ENCODE assay signal across 8 mouse cellular contexts in the genomic region with DNA sequence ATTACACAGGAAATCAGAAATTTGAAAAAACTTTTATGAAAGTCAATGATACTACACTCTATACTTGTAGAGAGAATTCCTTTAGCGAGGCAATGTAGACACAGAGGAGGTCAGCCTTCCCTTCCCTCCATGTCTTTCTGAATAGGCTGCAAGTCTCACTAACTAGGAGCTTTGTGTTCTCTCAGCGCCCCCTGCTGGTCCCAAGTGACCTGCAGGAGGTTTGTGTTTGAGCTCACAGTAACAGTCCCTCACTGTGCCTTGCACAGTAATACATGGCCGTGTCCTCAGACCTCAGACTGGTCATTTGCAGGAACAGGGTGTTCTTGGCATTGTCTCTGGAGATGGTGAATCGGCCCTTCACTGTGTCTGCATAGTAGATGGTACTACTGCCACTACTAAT.
DNase-seq lines count a peak whose midpoint lies in the region; TF ChIP-seq lines count a peak whose summit lies in the region.
"Had no signal": no experiment of that assay in that cellular context is flagged by ENCODE, and none has a peak within 500 bp of the region (broad histone marks: within the 10 kb centered on the region; RNA-seq: fewer than 3 reads in every experiment).

No protein-coding gene starts in this region.

- TF ChIP-seq CTCF in layer of hippocampus, adult 2 months (conservative IDR thresholded peaks at IDR 0.05) = peak; percentile 50
- TF ChIP-seq CTCF in CH12.LX (conservative IDR thresholded peaks at IDR 0.05 in 1 of 2, IDR thresholded peaks at IDR 0.05 in 1 of 2; ENCODE audit: low read depth in 2 of 2, low read length in 2 of 2) (peak; percentile 44 to 64; a peak in 3 of 4 replicates), MEL (IDR thresholded peaks at IDR 0.05 in 2 of 3, conservative IDR thresholded peaks at IDR 0.05 in 1 of 3; ENCODE audit: control insufficient read depth in 1 of 3, insufficient read depth in 1 of 3, low read depth in 2 of 3, low read length in 3 of 3, poor library complexity in 1 of 3, severe bottlenecking in 1 of 3) (peak; percentile 31 to 55 (median 33))

- in situ Hi-C loops in CH12.LX (cut with MboI; ENCODE audit: low pct_ligation_motif_present, low pct_unique_long_range_greater_than_20kb, low sequenced_read_pairs) = no loop called here

- H3K9me3 ChIP-seq in CH12.LX (replicated peaks; ENCODE audit: low read length) (no peaks in the 10 kb centered on the region), MEL (replicated peaks; ENCODE audit: insufficient read depth, low read length) (no peaks in the 10 kb centered on the region)

- DNase-seq in layer of hippocampus, adult 2 months (ENCODE audit: low spot score in 2 of 2) = no peak
- no peak for DNase-seq in layer of hippocampus, adult 9-11 months
- DNase-seq in CH12.LX (ENCODE audit: extremely low read depth) = peak; percentile 49
- peak; percentile 14 for DNase-seq in MEL (ENCODE audit: low read depth, low spot score)
- DNase-seq in embryo, embryonic 11 days = peak; percentile 0
- DNase-seq in mesoderm, embryonic 11.5 days (ENCODE audit: low read depth, low spot score) = peak; percentile 10
- no peak for DNase-seq in heart, adult 11 months

- TF ChIP-seq POLR2A in CH12.LX (IDR thresholded peaks at IDR 0.05; ENCODE audit: low read depth, low read length) = no peak
- no peak for TF ChIP-seq POLR2A in MEL (IDR thresholded peaks at IDR 0.05; ENCODE audit: control insufficient read depth in 1 of 2, insufficient read depth in 1 of 2, low read depth in 1 of 2, low read length in 2 of 2, poor library complexity in 1 of 2)

- H3K4me2 ChIP-seq in CH12.LX (ENCODE audit: insufficient read depth, low read depth, poor library complexity, severe bottlenecking) = no peak overlapping the region
- H3K4me2 ChIP-seq: limb, embryonic 12.5 days had no signal

- peaks cover 1% of the 10 kb centered on the region for H3K27me3 ChIP-seq in CH12.LX (replicated peaks)
- H3K27me3 ChIP-seq in MEL (ENCODE audit: control insufficient read depth in 1 of 2, insufficient read depth in 2 of 2, low read length in 2 of 2) = no peaks in the 10 kb centered on the region
- H3K27me3 ChIP-seq: limb, embryonic 12.5 days had no signal

- dilution Hi-C loops in CH12.LX (cut with MboI; ENCODE audit: extremely low pct_ligation_motif_present, extremely low pct_unique_long_range_greater_than_20kb, low sequenced_read_pairs) = no loop called here

- H3K4me1 ChIP-seq in CH12.LX (ENCODE audit: control insufficient read depth in 1 of 2, insufficient read depth in 2 of 2) (no peaks in the 10 kb centered on the region), MEL (ENCODE audit: control insufficient read depth in 1 of 2, insufficient read depth in 2 of 2, low read length in 2 of 2) (no peaks in the 10 kb centered on the region)
- H3K4me1 ChIP-seq: limb, embryonic 12.5 days had no signal

- H3K36me3 ChIP-seq in CH12.LX (replicated peaks in 1 of 2; ENCODE audit: control insufficient read depth in 1 of 2, insufficient read depth in 1 of 2, low read length in 1 of 2) (no peaks in the 10 kb centered on the region), MEL (ENCODE audit: control insufficient read depth in 1 of 2, insufficient read depth in 2 of 2, low read length in 2 of 2) (no peaks in the 10 kb centered on the region)
- H3K36me3 ChIP-seq: limb, embryonic 12.5 days had no signal

- H3K27ac ChIP-seq in layer of hippocampus, adult 2 months = no peak overlapping the region
- H3K27ac ChIP-seq in CH12.LX (ENCODE audit: insufficient read depth, low read depth) = no peak overlapping the region
- H3K27ac ChIP-seq in MEL (ENCODE audit: control insufficient read depth, low read depth, low read length) = no peak overlapping the region
- H3K27ac ChIP-seq: limb, embryonic 12.5 days had no signal

- H3K79me2 ChIP-seq in CH12.LX (replicated peaks; ENCODE audit: control insufficient read depth, extremely low read depth, insufficient read depth, poor library complexity, severe bottlenecking) (no peaks in the 10 kb centered on the region), MEL (ENCODE audit: control insufficient read depth, insufficient read depth, low read length, poor library complexity) (no peaks in the 10 kb centered on the region)

- TF ChIP-seq RAD21 in CH12.LX (IDR thresholded peaks at IDR 0.05; ENCODE audit: low read depth, low read length) (peak; percentile 33), MEL (IDR thresholded peaks at IDR 0.05; ENCODE audit: low read depth, low read length) (peak; percentile 10)

- no peak overlapping the region for H3K9ac ChIP-seq in CH12.LX (ENCODE audit: insufficient read depth, low read depth)
- H3K9ac ChIP-seq in MEL (ENCODE audit: control insufficient read depth, low read depth, low read length, poor library complexity, severe bottlenecking) = no peak overlapping the region
- H3K9ac ChIP-seq: limb, embryonic 12.5 days had no signal

- TF ChIP-seq EP300 in CH12.LX (IDR thresholded peaks at IDR 0.05; ENCODE audit: low read length) = no peak
- no peak for TF ChIP-seq EP300 in MEL (IDR thresholded peaks at IDR 0.05; ENCODE audit: low read depth in 1 of 2, low read length in 2 of 2)

- no peak overlapping the region for H3K4me3 ChIP-seq in layer of hippocampus, adult 2 months
- H3K4me3 ChIP-seq in CH12.LX (replicated peaks in 1 of 3; ENCODE audit: low read depth in 2 of 3, low read length in 2 of 3, poor library complexity in 1 of 3) (no peak overlapping the region), MEL (ENCODE audit: control insufficient read depth in 1 of 2, insufficient read depth in 1 of 2, low read depth in 2 of 2, low read length in 2 of 2) (no peak overlapping the region)
- H3K4me3 ChIP-seq: limb, embryonic 12.5 days had no signal

TF ChIP-seq in CH12.LX, 34 proteins besides CTCF, POLR2A, EP300 and RAD21:
- TF ChIP-seq SMC3 (IDR thresholded peaks at IDR 0.05; ENCODE audit: low read depth, low read length) (peak; percentile 27), ZKSCAN1 (IDR thresholded peaks at IDR 0.05; ENCODE audit: borderline replicate concordance, low read depth, low read length) (no peak)

TF ChIP-seq in MEL, 35 proteins besides CTCF, POLR2A, EP300 and RAD21:
- TF ChIP-seq POLR2AphosphoS5 (IDR thresholded peaks at IDR 0.05; ENCODE audit: borderline replicate concordance, low read depth, low read length) (no peak), TBP (IDR thresholded peaks at IDR 0.05; ENCODE audit: low read depth, low read length) (no peak), MAZ (IDR thresholded peaks at IDR 0.05; ENCODE audit: low read depth, low read length) (no peak), SMC3 (IDR thresholded peaks at IDR 0.05; ENCODE audit: low read depth, low read length) (peak; percentile 22; the same call in 1 of the 2 replicates)
TF ChIP-seq in MEL: peak in this region for 1.

Comparison
In these comparisons a context has a peak if more than half of its experiments do, and no peak if none do; other contexts are left out.
1. DNase-seq: peak in CH12.LX (single experiment), MEL (single experiment), embryo, embryonic 11 days (single experiment) and mesoderm, embryonic 11.5 days (single experiment); none in layer of hippocampus, adult 2 months (0 of 2), layer of hippocampus, adult 9-11 months (single experiment) and heart, adult 11 months (single experiment).
2. Peak in every context shown above with its lines, with median percentiles within 50 percentile points of each other: CTCF ChIP-seq.